Mouse (Mus musculus) embryonic facial prominence, embryonic 11.5 days (tissue): Measurements from ENCODE around the gene Prickle1. TPM values are rescaled to one million over a fixed set of nuclear protein-coding genes. Genes with fewer than 3 reads are reported as not detected.

ENCODE experiments used
- ATAC-seq: fragments of 200-750 bp; cut with Nextera tagmentation; replicated peaks from 2 replicates; pipeline ENCODE4 v1.8.0; 2017; ENCODE audit warnings: low read depth; ENCODE audit not compliant: insufficient number of reproducible peaks, low FRiP score, low TSS enrichment
- DNase-seq: peaks from one replicate; pipeline ENCODE4 v3.0.0-alpha.2; 2015; ENCODE audit warnings: low spot score
- H3K27ac ChIP-seq: fragments of 300-500 bp; sonication (generic); replicated peaks from 2 replicates; pipeline ENCODE4 v1.5.1; 2014; ENCODE audit warnings: mild to moderate bottlenecking, low read depth, low read length, control low read depth
- H3K27me3 ChIP-seq: fragments of 300-500 bp; sonication (generic); 2 replicates; pipeline ENCODE4 v1.6.1; 2014; ENCODE audit warnings: mild to moderate bottlenecking, low read length, moderate library complexity, mixed read lengths; ENCODE audit not compliant: control insufficient read depth, insufficient read depth
- H3K36me3 ChIP-seq: fragments of 300-500 bp; sonication (generic); replicated peaks from 2 replicates; pipeline ENCODE4 v1.6.1; 2014; ENCODE audit warnings: low read depth, mild to moderate bottlenecking, low read length, moderate library complexity, mixed read lengths; ENCODE audit not compliant: control insufficient read depth, insufficient read depth
- H3K4me1 ChIP-seq: fragments of 300-500 bp; sonication (generic); 2 replicates; pipeline ENCODE4 v1.6.1; 2014; ENCODE audit warnings: low read length, mixed read lengths; ENCODE audit not compliant: control insufficient read depth, insufficient read depth
- H3K4me2 ChIP-seq: fragments of 300-500 bp; sonication (generic); 2 replicates; pipeline ENCODE4 v1.6.1; 2014; ENCODE audit warnings: low read depth, mild to moderate bottlenecking, control low read depth, low read length, moderate library complexity
- H3K4me3 ChIP-seq: fragments of 300-500 bp; sonication (generic); 2 replicates; pipeline ENCODE4 v1.5.1; 2014; ENCODE audit warnings: low read depth, low read length, control low read depth
- H3K9ac ChIP-seq: fragments of 300-500 bp; sonication (generic); replicated peaks from 2 replicates; pipeline ENCODE4 v1.6.1; 2014; ENCODE audit warnings: mild to moderate bottlenecking, control low read depth, low read length
- H3K9me3 ChIP-seq: fragments of 300-500 bp; sonication (generic); replicated peaks from 2 replicates; pipeline ENCODE4 v1.6.1; 2016; ENCODE audit warnings: mild to moderate bottlenecking, low read length, inconsistent platforms, mixed read lengths; ENCODE audit not compliant: control insufficient read depth
- WGBS: fragments of 180-500 bp; shearing (Covaris S2); extraction: QIAGEN DNeasy Blood & Tissue Kit; methylation state at CpG from one replicate; pipeline ENCODE4 v1.1.7; 2014; 5-methylcytosine and 5-hydroxymethylcytosine counted together
- polyA plus RNA-seq: library from polyadenylated mRNA; unstranded; fragments of >200 nt; fragmentation: Nextera tagmentation; extraction: Ambion mirVana; gene quantifications from 2 replicates; pipeline ENCODE4 v1.2.1, GENCODE M21; 2014

The Prickle1 gene
- polyA plus RNA-seq, 1 experiment from 2014 or later, result 37.6 TPM

DNA sequence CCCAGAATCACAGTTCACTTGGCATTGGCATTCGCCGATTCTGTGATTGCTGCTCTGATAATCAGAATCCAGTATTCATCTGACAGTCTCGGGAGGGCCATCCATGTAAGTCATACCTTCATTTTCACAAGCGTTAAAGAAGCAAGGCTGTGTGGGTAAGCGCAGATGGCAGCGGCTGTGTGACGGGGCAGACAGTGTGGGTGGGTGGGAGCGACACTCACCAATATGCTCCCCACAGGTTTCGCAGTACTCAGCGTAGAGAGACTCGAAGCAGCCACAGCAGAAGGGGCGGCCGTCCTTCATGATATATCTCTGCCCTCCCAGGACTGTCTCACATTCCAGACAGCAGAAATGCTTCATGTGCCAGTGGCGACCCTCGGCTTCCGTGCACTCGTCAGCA lies 90.9 kb downstream of the Prickle1 start:
- Histone ChIP-seq H3K4me1 (no peaks in the 10 kb centered on the region), H3K9ac (no peak overlapping the region), H3K4me2 (no peak overlapping the region), H3K27me3 (no peaks in the 10 kb centered on the region), H3K9me3 (no peaks in the 10 kb centered on the region), H3K27ac (no peak overlapping the region), H3K36me3 (peaks cover 19% of the 10 kb centered on the region), H3K4me3 (no peak overlapping the region)
- WGBS, result 96% methylated on average over 17 of the region's 17 CpGs
- DNase-seq (no peak), ATAC-seq (no peak)

GRCm38 (mm10) chr15:93503201-93503745 lies 92.4 kb downstream of the Prickle1 start:
- Histone ChIP-seq H3K27me3 (no peaks in the 10 kb centered on the region), H3K36me3 (peaks cover 10% of the 10 kb centered on the region), H3K9ac (no peak overlapping the region), H3K27ac (no peak overlapping the region), H3K4me1 (no peaks in the 10 kb centered on the region), H3K4me3 (no peak overlapping the region), H3K4me2 (no peak overlapping the region), H3K9me3 (no peaks in the 10 kb centered on the region)
- WGBS, result 94% methylated on average over 35 of the region's 35 CpGs
- no peak for DNase-seq
- no peak for ATAC-seq

GRCm38 (mm10) chr15:93502703-93503102 lies 93.0 kb downstream of the Prickle1 start:
- WGBS, result 94% methylated on average over 9 of the region's 9 CpGs
- peaks cover 10% of the 10 kb centered on the region for H3K36me3 ChIP-seq
- DNase-seq, result no peak

GRCm38 (mm10) chr15:93499866-93500265 lies 95.8 kb downstream of the Prickle1 start:
- H3K4me3 ChIP-seq, result no peak overlapping the region
- H3K36me3 ChIP-seq, result peaks cover 8% of the 10 kb centered on the region
- H3K4me1 ChIP-seq, result no peaks in the 10 kb centered on the region
- H3K4me2 ChIP-seq, result no peak overlapping the region
- H3K27ac ChIP-seq, result no peak overlapping the region
- H3K27me3 ChIP-seq, result no peaks in the 10 kb centered on the region
- 88% methylated on average over 9 of the region's 9 CpGs for WGBS
- H3K9ac ChIP-seq, result no peak overlapping the region
- no peaks in the 10 kb centered on the region for H3K9me3 ChIP-seq
- no peak for ATAC-seq
- no peak for DNase-seq

More at GRCm38 (mm10) chr15:93502703-93503102, 93.0 kb downstream of the Prickle1 start:
- Histone ChIP-seq H3K4me2 (no peak overlapping the region), H3K9ac (no peak overlapping the region), H3K27me3 (no peaks in the 10 kb centered on the region), H3K4me3 (no peak overlapping the region), H3K9me3 (no peaks in the 10 kb centered on the region), H3K27ac (no peak overlapping the region), H3K4me1 (no peaks in the 10 kb centered on the region)
- ATAC-seq, result no peak

DNA sequence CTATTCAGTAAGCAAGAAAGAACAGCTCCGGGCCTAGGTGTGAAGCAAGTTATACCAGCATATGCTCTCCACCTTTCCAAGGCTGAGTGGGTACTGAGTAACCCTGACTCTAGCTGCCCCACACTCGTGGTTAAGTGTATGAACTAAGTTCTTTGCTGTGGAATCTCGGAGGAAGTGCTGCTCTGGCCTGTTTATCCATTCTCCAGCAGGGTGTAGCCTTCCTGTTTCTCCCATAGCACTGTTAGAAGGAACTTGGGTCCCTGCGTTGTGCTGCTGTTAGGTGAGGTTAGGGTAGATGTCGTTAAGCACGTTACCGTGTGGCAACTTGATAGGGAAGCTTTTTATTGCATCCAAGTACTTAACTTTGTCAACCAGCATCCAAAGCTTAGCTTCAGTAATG lies 101.0 kb downstream of the Prickle1 start:
- Histone ChIP-seq H3K4me3 (no peak overlapping the region), H3K4me1 (no peaks in the 10 kb centered on the region), H3K4me2 (no peak overlapping the region), H3K9ac (no peak overlapping the region), H3K9me3 (no peaks in the 10 kb centered on the region), H3K27ac (no peak overlapping the region), H3K27me3 (no peaks in the 10 kb centered on the region), H3K36me3 (no peaks in the 10 kb centered on the region; the same call in 1 of the 2 replicates)
- DNase-seq (no peak), ATAC-seq (no peak)
- 88% methylated on average over 7 of the region's 7 CpGs for WGBS

- no peak for ATAC-seq
- H3K9ac ChIP-seq, result no peak overlapping the region
- H3K27ac ChIP-seq, result no peak overlapping the region
- H3K36me3 ChIP-seq, result no peaks in the 10 kb centered on the region
- no peaks in the 10 kb centered on the region for H3K4me1 ChIP-seq
- H3K9me3 ChIP-seq, result no peaks in the 10 kb centered on the region
- H3K4me2 ChIP-seq, result no peak overlapping the region
- no peak overlapping the region for H3K4me3 ChIP-seq
- no peaks in the 10 kb centered on the region for H3K27me3 ChIP-seq
- WGBS, result 91% methylated on average over 4 of the region's 4 CpGs
- no peak for DNase-seq
These were observed 106.1 kb downstream of the Prickle1 start for GRCm38 (mm10) chr15:93489597-93489996.

DNA sequence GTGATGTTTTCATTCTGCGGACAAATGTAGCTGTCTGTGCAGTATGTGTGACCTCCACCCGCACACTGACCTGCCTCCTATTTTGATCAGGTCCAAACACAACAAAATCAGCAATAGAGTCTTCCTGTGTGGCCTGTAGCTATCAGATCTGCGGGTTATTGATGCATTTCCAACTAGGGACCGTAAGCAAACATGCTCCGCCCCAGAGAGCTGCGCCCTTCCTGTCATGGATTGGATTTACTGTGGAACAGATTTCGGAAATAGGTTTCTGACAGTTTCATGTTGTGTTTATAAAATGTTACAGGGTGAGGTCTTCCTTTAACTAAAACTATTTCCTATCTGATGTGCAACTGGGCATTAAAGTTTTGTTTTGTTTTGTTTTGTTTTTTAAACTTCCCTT lies 109.6 kb downstream of the Prickle1 start:
- Histone ChIP-seq H3K4me1 (no peaks in the 10 kb centered on the region), H3K27me3 (no peaks in the 10 kb centered on the region), H3K9ac (no peak overlapping the region), H3K9me3 (no peaks in the 10 kb centered on the region), H3K27ac (no peak overlapping the region), H3K36me3 (no peaks in the 10 kb centered on the region), H3K4me3 (no peak overlapping the region), H3K4me2 (no peak overlapping the region)
- ATAC-seq, result no peak
- 83% methylated on average over 7 of the region's 7 CpGs for WGBS
- no peak for DNase-seq

DNA sequence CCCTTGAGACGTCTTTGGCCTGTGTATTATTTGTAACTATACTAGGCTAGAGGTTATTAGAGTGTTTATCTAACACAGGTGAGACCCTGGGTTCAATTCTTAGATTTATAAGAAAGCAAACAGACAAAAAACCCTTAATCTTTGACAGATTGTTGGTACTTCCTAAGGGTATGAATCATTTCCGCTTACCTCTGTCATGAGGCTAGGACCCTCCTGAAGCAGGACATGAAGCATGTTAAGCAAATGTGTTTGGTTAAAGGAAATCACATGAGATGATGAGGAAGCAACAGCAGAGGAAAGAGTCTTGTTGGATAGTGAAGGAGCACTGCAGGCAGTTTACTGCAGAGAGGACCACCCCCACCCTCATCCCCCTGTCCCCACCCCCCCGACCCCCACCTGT lies 110.4 kb downstream of the Prickle1 start:
- no peak for ATAC-seq
- H3K36me3 ChIP-seq, result no peaks in the 10 kb centered on the region
- H3K9ac ChIP-seq, result no peak overlapping the region
- no peaks in the 10 kb centered on the region for H3K4me1 ChIP-seq
- no peaks in the 10 kb centered on the region for H3K9me3 ChIP-seq
- no peak overlapping the region for H3K4me3 ChIP-seq
- H3K27me3 ChIP-seq, result no peaks in the 10 kb centered on the region
- no peak for DNase-seq
- no peak overlapping the region for H3K27ac ChIP-seq
- WGBS, result 81% methylated on average over 2 of the region's 3 CpGs
- H3K4me2 ChIP-seq, result no peak overlapping the region
